Mouse (Mus musculus): ENCODE measurements around the gene Tas1r1. TPM values are rescaled to one million over a fixed set of nuclear protein-coding genes. Genes with fewer than 3 reads are reported as not detected.

Gene Tas1r1
- 0.11 and 0.13 TPM in 2 replicates for polyA plus RNA-seq (2015; fragmentation: Nextera tagmentation; extraction: Ambion mirVana)

DNA sequence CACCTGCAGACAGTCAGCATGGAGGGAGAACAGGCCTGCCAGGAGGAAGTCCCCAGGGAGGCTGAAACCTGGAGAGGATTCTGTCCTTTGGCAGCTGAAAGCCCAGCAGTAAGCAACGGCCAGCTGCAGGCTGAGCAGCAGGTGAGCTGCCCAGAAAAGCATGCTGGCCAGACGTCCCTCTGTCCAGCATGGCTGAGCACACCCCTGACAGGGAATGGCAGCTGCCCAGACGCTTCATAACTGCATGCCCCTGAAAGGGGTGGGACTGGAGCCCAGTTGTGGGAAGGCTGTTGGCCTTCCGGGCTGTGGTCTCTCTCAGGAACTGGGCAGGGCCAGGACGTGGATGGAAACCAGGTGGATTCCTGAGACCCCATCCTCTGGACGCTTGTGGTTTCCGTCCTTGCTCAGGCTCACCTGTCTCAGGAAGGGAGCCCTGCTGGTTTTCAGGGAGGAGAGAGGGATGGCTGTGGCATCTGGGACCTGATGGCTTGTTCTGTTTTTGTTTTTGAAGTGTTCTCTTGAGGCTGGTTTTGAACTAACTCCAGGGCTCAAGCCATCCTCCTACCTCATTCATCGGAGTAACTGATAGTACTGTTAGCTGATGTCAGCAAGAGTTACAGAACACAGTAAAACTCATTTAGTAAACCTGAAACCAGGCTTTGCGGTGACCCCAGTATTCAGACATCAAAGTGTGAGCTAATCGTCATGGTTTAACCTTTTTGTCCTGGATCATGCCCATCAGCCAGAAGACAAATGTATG lies at the start of gene Tas1r1:
Gene Tas1r1, minus strand, starts transcription at position 344 of the 760 bp plus-strand sequence.

DNA sequence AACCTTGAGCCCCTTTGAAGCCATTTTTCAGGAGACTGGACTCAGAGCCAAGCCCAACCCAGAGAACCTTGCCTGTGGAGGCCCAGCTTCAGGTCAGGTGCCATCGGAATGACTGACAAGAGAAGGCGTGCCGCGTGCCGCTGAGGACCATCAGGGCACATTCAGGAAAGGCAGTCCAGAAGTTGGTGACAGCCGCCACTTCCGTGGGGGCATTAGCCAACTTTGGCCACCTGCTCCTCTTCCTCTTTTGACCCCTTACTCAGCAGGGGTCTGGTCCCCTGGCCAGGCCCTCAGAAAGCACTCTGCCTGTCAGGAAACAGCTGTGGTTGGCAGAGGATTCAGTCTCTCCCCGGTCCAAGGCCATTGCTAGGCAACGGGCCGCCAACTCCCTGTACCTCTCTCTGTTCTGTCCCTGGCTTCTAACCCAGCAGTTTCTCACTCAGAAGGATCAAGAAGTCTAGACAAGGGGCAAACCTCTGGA lies 33.8 kb upstream of the Tas1r1 start, which contains the start of gene Plekhg5:
Gene Plekhg5, plus strand, starts transcription at position 378 of the 481 bp plus-strand sequence.

DNA sequence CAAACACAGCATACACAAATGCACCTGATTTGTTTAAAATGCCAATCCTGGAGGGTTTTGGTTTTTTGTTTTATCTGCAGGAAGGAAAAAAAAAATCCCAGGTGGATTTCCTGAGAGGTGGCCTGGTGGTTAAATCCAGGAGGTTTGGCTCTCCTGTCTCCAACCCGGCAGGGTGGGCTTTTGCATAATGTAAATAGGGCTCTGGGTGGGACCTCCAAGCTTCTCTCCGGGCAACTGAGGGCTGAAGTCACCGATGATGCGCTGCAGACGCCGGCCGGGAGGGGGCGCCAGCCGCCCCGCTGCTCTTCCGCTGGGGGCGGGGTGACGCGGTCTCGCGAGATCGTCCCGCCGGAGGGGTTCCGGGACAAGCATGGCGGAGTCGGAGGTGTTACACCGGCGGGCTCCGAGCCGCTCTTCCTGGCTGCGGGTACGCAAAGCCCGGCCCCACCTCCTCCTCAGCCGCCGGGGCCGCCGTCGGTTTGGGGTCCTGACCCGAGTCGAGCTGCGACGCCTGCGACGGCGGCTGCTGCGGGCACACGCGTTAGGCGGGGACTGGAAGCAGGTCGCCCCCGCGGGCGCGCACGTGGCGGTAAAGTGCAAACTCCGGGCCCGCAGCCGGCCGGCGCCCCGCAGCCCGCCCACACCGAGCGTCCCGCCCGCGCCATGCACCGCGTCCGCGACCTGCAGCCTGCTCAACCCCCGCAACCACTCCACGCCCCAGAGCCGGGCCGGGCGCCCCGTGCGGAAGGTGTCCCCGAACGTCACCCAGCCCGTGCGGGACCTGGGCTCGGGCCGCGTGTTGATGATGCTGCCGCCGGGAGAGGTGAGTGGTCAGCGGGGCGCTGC lies 840 bp upstream of the Tas1r1 start, which contains the start of gene Nol9:
Gene Nol9, plus strand, starts transcription at position 337 of the 846 bp plus-strand sequence.

DNA sequence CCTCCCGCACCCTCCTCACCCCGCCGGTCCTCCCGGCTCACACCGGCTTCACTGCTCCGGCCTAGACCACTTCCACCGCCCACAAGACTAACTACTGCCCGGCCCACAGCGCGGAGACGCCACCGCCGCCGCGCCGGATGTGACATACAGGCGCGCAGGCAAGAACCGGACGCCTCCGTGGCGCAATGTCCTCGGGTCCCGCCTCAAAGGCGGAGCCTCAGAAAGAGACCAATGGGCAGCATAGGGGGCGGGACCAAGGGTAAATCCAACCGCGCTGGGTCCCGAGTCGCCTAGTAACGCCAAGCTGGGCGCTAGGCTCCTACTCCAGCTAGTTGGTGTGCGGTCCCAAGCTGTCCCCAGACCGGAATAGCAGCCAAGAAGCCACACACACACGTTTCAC lies 10.8 kb downstream of the Tas1r1 start, which contains the start of gene Zbtb48:
Gene Zbtb48, minus strand, starts transcription at position 148 of the 400 bp plus-strand sequence.

DNA sequence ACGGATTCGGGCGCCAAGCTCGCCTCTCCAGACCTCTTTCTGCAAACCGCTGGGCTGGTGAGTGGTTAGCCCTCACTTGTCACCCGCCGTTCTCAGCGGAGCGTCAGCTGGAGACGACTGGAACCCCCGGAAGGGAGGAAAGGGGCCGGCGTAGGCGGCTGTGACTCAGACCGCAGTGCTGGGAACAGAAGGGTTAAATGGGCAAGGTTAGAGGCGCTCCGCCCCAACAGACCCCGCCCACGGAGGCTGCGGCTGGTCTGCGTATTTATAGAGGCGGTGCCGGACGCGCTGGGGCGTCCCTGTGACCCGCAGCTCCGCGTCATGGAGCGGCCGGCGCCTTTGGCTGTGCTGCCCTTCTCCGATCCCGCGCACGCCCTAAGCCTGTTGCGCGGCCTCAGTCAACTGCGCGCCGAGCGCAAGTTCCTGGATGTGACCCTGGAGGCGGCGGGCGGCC lies 29.7 kb downstream of the Tas1r1 start, which contains the start of gene Klhl21:
Gene Klhl21, plus strand, starts transcription at position 182 of the 454 bp plus-strand sequence.

DNA sequence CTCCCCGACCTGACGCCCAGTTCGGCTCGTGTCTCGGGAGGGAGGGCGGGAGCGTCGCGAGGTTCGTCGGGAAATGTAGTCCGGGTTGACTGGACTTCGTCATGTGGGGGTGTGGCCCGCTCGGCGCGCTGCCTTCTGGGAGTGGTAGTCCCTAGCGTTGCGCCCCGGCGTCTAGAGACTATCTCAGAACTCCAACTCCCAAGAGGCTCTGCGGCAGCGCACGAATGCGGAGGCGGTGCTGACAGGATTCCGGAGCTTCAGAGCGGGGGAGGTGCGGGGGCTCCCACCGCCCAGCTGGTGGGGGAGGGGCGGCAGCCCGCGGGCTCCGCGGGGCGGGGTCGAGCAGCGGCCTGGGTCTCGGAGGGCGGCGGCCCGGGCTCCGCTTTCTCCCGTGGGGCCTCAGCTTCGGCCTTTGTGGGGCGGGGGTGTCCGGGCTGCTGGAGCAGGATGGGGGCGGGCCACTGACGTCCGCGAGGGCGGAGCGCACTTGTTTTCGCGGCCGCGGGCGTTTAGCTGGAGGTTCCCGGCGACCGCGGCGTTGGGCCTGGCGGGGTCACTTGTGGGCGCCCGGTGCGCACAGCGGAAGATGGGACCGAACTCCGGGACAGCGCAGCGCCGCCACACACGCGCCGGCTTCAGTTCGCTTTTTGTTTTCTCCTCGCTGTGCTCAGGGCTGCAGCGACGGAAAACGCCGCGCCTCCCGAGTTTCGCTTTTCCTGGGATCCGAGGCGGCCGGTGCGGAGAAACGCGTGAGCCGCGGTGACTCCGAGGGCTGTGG lies 42.0 kb downstream of the Tas1r1 start, which contains the start of gene Phf13:
Gene Phf13, minus strand, starts transcription at position 86 of the 778 bp plus-strand sequence.

DNA sequence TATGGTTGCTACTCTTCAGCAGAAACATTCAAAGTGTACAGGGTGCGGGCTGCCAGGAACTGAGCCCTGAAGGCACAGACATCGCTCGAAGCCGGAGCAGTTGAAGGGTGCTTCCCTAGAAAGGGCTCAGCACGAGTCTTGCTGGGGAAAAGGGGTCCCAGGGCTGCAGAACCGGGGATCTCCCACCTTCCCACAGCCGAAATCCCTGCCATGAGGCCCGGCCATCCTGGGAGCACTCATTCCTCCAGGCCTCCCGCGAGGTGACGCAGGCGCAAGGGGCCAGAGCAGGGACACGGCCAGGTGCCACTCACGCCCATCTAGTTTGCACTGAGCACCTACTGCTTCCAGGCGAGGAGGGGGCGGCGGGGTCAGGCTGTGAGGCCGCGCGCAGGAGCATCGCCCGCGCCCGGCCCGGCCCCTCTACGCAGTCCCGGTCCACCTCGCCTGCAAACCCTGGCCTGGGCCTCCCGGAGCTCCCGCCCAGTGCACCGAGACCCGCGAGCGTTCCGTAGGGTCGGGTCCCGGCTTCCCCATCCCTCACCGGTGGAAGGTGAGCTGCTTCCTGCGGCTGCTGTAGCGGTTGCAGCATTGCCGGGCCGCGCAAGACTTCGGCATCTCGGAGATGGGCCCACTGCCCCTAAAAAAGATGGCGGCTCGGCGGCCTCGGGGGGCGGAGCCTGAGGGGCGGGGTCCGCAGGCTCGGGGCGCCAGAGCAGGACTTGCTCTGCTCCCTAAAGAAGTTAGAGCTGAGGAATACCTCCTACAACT lies 49.8 kb downstream of the Tas1r1 start, which contains the start of gene Thap3:
Gene Thap3, minus strand, starts transcription at position 656 of the 768 bp plus-strand sequence.

Other genes with a start within 250 kb of the Tas1r1 start
- gene Camta1, start 176.7 kb downstream of the Tas1r1 start, polyA plus RNA-seq (2015; fragmentation: Nextera tagmentation; extraction: Ambion mirVana), result 77.7 and 96.9 TPM in 2 replicates
- 47.9 and 48.4 TPM in 2 replicates for gene Dnajc11, start 104.9 kb downstream of the Tas1r1 start, polyA plus RNA-seq (2015; fragmentation: Nextera tagmentation; extraction: Ambion mirVana)
- gene Thap3, start 49.6 kb downstream of the Tas1r1 start, polyA plus RNA-seq (2015; fragmentation: Nextera tagmentation; extraction: Ambion mirVana), result 11.2 and 21.5 TPM in 2 replicates
- 6.5 and 7.6 TPM in 2 replicates for gene Phf13, start 42.3 kb downstream of the Tas1r1 start, polyA plus RNA-seq (2015; fragmentation: Nextera tagmentation; extraction: Ambion mirVana)
- gene Klhl21, start 29.8 kb downstream of the Tas1r1 start, polyA plus RNA-seq (2015; fragmentation: Nextera tagmentation; extraction: Ambion mirVana), result 6.8 and 6.9 TPM in 2 replicates
- 6.6 and 10.6 TPM in 2 replicates for gene Zbtb48, start 10.9 kb downstream of the Tas1r1 start, polyA plus RNA-seq (2015; fragmentation: Nextera tagmentation; extraction: Ambion mirVana)
- 15.5 and 15.6 TPM in 2 replicates for gene Nol9, start 753 bp upstream of the Tas1r1 start, polyA plus RNA-seq (2015; fragmentation: Nextera tagmentation; extraction: Ambion mirVana)
- 5.7 and 7.3 TPM in 2 replicates for gene Plekhg5, start 33.9 kb upstream of the Tas1r1 start, polyA plus RNA-seq (2015; fragmentation: Nextera tagmentation; extraction: Ambion mirVana)
- gene Tnfrsf25, start 77.4 kb upstream of the Tas1r1 start, polyA plus RNA-seq (2015; fragmentation: Nextera tagmentation; extraction: Ambion mirVana), result 0.66 and 1.9 TPM in 2 replicates
- 0.90 and 1.9 TPM in 2 replicates for gene Espn, start 113.8 kb upstream of the Tas1r1 start, polyA plus RNA-seq (2015; fragmentation: Nextera tagmentation; extraction: Ambion mirVana)
- not detected in 2 replicates for gene Hes2, start 120.3 kb upstream of the Tas1r1 start, polyA plus RNA-seq (2015; fragmentation: Nextera tagmentation; extraction: Ambion mirVana)
- gene Acot7, start 139.6 kb upstream of the Tas1r1 start, polyA plus RNA-seq (2015; fragmentation: Nextera tagmentation; extraction: Ambion mirVana), result 22.8 and 28.6 TPM in 2 replicates
- gene Gpr153, start 235.7 kb upstream of the Tas1r1 start, polyA plus RNA-seq (2015; fragmentation: Nextera tagmentation; extraction: Ambion mirVana), result 4.1 and 5.8 TPM in 2 replicates